Mouse (Mus musculus) olfactory bulb, adult 2 months (tissue): Measurements from ENCODE around the gene Smarca2.

ENCODE experiments used
- CTCF ChIP-seq: fragments of 200-500 bp; IDR thresholded peaks from 2 replicates; pipeline ENCODE4 v1.5.1; 2012; ENCODE audit warnings: low read depth, mild to moderate bottlenecking, low read length, moderate library complexity; ENCODE audit not compliant: insufficient read depth
- POLR2A ChIP-seq: fragments of 200-500 bp; IDR thresholded peaks from 2 replicates; pipeline ENCODE4 v1.6.1; 2012; ENCODE audit warnings: mild to moderate bottlenecking, low read depth, low read length, moderate library complexity; ENCODE audit not compliant: insufficient read depth

DNA sequence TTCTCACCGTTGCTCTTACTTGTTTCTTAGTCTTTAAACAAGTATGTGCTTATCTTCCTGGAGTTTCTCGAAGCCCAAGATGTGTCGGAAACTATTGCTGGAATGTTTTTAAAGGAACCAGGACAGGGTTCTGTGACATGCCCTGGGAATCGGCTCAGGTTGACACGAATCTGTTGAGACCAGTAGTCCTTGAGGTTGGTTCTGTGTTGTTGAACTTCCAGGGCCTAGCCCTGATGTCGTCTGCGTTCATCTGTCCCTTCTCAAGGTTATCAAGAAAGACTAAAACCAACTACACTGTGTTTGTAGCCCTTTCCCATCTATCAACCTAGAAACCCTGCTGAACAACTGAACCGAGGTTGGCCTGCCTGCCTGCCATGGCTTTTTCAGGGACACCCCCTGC lies 151.5 kb downstream of the Smarca2 start:
- TF ChIP-seq POLR2A (no peak), CTCF (no peak)
